Mouse (Mus musculus) T-helper 17 cell (primary cell): ENCODE measurements at regions not wholly inside any gene's neighbourhood (a gene's known extent, or its start where the extent isn't known, plus 50 kb on each side); places are given as distances from the start of the nearest gene placed in this dataset.

Experiments
- in situ Hi-C, 2 experiments: fragments of 300-600 bp; cut with MboI, MseI; formaldehyde crosslinking; loops; 1 replicate in 1 of 2; 2 replicates in 1 of 2; pipeline ENCODE4 v1.15.1; 2025; ENCODE audit warnings: high pct_unique_total_duplicates in 2 of 2

- in situ Hi-C loops: loop anchor here in 1 of 2 experiments (10.0 kb wide), 2 partner anchors 332 to 1682 kb away; no protein-coding TSS in a partner anchor
These were observed 106.9 kb upstream of the Fam241a start for GRCm38 (mm10) chr3:128002905-128003641.

DNA sequence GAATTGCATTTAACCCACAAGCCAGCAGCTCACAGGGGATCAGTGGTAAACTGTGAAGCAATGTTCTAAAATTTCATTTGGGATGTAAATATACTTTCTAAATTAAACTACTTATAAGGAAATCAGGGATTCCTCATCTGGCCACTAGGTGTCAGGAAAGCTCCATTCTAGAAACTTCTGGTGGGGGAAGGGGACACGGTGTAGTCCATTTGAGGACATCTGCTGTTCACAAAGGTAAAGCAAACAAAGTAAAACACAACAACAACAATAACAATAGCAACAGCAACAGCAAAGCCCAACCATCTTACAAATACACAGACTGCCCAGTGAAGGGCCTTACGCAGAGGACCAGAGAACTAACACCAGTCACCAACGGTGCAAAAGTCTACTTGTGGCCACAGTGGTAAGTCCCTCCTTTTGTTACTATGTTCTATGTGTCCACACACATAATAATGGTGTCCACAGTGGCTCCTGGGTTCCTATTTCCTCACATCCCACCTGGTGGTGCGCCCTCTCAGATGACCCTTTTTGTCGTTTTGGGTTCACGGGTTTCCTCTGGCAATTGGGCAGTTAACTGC is 105.9 kb upstream of the Fam241a start:
- in situ Hi-C loops: loop anchor here in 1 of 2 experiments (10.0 kb wide), 2 partner anchors 333 to 1683 kb away; no protein-coding TSS in a partner anchor

DNA sequence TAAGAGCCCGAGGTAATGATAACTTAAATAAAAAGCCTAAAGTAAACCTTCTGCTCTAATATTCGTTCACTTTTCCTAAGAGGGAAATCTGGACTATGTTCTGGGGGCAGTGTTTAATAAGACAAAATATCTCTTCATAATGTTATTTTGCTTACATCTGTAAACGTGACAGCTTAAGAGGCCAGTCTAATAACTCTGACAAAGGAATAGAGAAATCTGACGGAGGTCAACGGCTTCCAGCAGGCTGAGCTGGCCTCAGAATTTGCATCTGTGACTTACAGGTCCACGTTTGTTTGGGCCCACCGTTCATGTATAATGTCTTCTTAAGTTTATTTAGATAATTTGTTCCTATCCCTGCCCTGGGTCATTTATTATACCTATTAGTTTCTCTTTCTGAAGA is 99.6 kb upstream of the Fam241a start:
- in situ Hi-C loops: loop anchor here in 1 of 2 experiments (10.0 kb wide), 1 partner anchor 1199 kb away; the partner anchor contains the start of gene Pitx2

DNA sequence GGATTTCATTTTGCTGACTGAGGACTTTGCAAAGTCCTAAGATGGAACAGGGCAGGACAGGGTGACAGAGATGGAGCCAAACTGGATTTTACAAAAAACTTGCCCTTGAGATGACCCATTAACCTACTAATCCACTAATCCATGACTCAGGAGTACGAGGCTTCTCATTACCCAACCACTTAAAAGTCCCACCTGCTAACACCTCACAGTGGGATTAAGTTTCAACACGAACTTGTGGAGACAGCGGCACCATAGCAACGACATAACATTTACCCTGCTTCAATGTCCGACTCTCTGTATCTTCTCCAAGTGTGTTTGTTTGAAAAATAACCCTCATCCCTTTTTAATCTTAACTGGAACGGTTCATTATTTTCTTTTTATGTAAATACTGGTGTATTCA is 91.5 kb upstream of the Fam241a start:
- in situ Hi-C loops: loop anchor here in 1 of 2 experiments (10.0 kb wide), 1 partner anchor 1717 kb away; no protein-coding TSS in a partner anchor

DNA sequence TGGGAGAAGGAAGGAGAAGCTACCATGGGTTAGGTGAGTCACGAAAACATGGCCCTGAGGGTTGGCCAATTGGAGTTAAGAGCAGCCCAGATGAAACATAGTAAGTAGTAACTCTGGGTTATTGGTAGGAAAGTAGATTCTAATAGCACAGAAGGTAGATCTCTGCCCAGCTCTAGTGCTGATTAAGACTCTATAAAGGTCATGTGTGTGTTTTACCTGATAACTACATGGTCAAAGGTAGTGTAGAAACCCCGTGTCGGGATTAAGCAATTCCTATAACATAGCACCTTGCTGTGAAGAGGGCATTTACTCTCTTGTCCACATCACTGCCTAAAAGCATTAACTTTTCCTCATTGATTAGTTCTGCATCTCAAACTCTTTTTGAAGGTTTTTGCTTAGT is 89.0 kb upstream of the Fam241a start:
- in situ Hi-C loops: loop anchor here in 1 of 2 experiments (10.0 kb wide), 1 partner anchor 1720 kb away; no protein-coding TSS in a partner anchor

DNA sequence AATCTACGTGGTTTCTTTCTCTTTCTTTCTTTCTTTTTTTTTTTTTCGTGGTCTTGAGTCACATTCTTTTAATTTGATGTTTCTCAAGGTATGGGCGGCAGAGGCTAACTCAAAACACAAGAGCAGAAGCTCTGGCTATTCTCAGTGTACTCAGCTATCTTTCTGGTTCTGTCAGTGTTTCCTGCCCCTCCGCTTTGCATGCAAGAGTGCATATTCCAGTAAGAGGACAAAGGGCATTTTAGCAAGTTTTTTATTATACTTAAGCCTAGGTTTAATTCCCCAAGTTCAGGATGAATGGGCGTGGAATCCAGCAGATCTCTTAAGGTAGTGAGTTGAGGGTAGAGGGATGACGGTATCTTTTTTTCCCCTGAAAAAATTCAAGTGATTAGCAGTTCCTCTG is 81.1 kb upstream of the Fam241a start:
- in situ Hi-C loops: no loop called here

- in situ Hi-C loops: no loop called here
These were observed 74.8 kb upstream of the Fam241a start for GRCm38 (mm10) chr3:127970891-127971290.

- in situ Hi-C loops: no loop called here
These were observed 71.0 kb upstream of the Fam241a start for GRCm38 (mm10) chr3:127967170-127967569.

DNA sequence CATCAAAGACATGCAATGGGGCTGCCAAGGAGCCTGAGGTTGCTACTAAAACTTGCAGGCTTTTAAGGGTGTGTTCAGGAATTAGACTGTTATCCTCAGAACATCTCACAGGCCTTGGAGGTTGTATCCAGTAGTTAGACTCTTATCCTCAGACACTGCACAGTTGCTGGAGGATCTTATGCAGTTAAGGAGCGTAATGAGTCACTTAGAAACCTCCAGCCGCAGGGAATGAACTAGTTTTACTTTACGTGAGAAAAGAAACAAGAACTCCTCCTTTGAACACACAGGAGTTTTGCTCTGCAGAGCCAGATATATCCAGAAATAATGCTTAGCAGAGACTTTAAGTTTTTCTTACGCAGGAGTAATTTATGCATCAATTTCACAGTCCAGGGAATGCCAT is 70.1 kb upstream of the Fam241a start:
- in situ Hi-C loops: no loop called here

- in situ Hi-C loops: no loop called here
These were observed 63.0 kb upstream of the Fam241a start for GRCm38 (mm10) chr3:127958919-127959684.

GRCm38 (mm10) chr3:127954856-127955255 is 58.7 kb upstream of the Fam241a start:
- in situ Hi-C loops: no loop called here

DNA sequence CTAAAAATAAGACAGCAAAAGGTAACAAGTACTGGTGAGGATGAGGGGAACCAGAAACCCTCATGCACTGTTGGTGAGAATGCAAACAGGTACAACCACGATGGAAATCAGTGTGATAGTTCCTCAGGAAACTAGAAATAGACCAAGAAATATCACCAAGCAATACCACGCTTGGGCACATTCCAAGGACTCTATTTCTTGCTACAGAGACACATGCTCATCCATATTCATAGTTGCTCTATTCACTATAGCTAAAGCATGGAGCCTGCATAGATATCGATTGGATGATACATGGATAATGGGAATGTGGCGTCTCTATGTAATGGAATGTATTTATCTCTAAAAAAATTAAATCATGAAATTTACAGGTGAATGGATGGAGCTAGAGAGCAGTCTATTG is 57.5 kb upstream of the Fam241a start:
- in situ Hi-C loops: no loop called here

- in situ Hi-C loops: loop anchor here (5.0 to 10.0 kb wide), 2 partner anchors 97 to 304 kb away; no protein-coding TSS in a partner anchor
These were observed 52.9 kb upstream of the Fam241a start for GRCm38 (mm10) chr3:127948898-127949620.

DNA sequence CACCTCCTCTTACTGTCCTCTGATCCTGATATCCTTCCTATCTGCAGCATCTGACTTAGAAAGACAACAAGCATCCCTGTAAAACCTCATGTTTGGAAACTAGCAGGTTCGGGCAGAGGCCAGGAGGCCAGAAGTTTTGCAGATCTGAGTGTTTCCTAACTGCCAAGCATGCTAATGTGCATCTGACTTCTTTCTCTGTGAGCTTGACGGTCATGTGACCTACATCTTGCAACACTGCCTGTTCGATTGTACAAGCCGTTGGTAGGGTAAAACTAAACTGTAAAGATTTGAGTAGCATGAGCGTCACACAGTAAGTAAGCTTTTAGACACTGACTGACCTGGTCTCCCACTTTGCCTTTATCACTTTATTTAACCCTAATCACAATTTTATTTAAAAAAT is 52.2 kb upstream of the Fam241a start:
- in situ Hi-C loops: loop anchor here (5.0 to 10.0 kb wide), 2 partner anchors 96 to 304 kb away; no protein-coding TSS in a partner anchor
